Mouse (Mus musculus) CH12.LX (cell line): ENCODE data around the gene Fasn. TPM values are rescaled to one million over a fixed set of nuclear protein-coding genes. Genes with fewer than 3 reads are reported as not detected.

Experiments
- DNase-seq: peaks from one replicate; pipeline ENCODE4 v3.0.0-alpha.2; 2013; ENCODE audit errors: extremely low read depth
- H3K27ac ChIP-seq: 2 replicates; pipeline ENCODE4 v1.5.1; 2012; ENCODE audit warnings: low read depth, mild to moderate bottlenecking, control low read depth, moderate library complexity; ENCODE audit not compliant: insufficient read depth
- H3K27me3 ChIP-seq: replicated peaks from 2 replicates; pipeline ENCODE3; 2012; ENCODE audit warnings: inconsistent platforms
- H3K36me3 ChIP-seq, 2 experiments: replicated peaks in 1 of 2; 2 replicates each; pipeline versions ENCODE3 to v1.6.1; 2012; ENCODE audit warnings: inconsistent platforms in 1 of 2, low read length in 1 of 2, mild to moderate bottlenecking in 1 of 2, mixed read lengths in 1 of 2, moderate library complexity in 1 of 2; ENCODE audit not compliant: control insufficient read depth in 1 of 2, insufficient read depth in 1 of 2
- H3K4me1 ChIP-seq, 2 experiments: 2 replicates each; pipeline ENCODE4 v1.6.1; 2012; ENCODE audit warnings: inconsistent platforms in 1 of 2, moderate library complexity in 1 of 2; ENCODE audit not compliant: insufficient read depth in 2 of 2, control insufficient read depth in 1 of 2
- H3K4me2 ChIP-seq: 2 replicates; pipeline ENCODE4 v1.6.1; 2012; ENCODE audit warnings: low read depth, mild to moderate bottlenecking, control low read depth; ENCODE audit not compliant: poor library complexity, insufficient read depth, severe bottlenecking
- H3K4me3 ChIP-seq, 3 experiments: fragments of 150-350 bp in 1 of 3; sonication (generic) in 1 of 3; replicated peaks in 1 of 3; 2 replicates each; pipeline versions ENCODE3 to v1.5.1; 2011 to 2012; ENCODE audit warnings: low read depth in 2 of 3, low read length in 2 of 3, mild to moderate bottlenecking in 2 of 3, moderate library complexity in 2 of 3, control low read depth in 1 of 3, improper control_type of control experiment in 1 of 3, inconsistent platforms in 1 of 3, mixed read lengths in 1 of 3; ENCODE audit not compliant: poor library complexity in 1 of 3
- H3K79me2 ChIP-seq: replicated peaks from 2 replicates; pipeline ENCODE4 v1.6.1; 2012; ENCODE audit warnings: mild to moderate bottlenecking, moderate library complexity; ENCODE audit not compliant: control insufficient read depth, poor library complexity, insufficient read depth, severe bottlenecking; ENCODE audit errors: extremely low read depth
- H3K9ac ChIP-seq: 2 replicates; pipeline ENCODE4 v1.6.1; 2012; ENCODE audit warnings: low read depth, mild to moderate bottlenecking, control low read depth, moderate library complexity; ENCODE audit not compliant: insufficient read depth
- H3K9me3 ChIP-seq: replicated peaks from 2 replicates; pipeline ENCODE3; 2012; ENCODE audit warnings: low read length, inconsistent platforms, mixed read lengths
- BHLHE40 ChIP-seq: IDR thresholded peaks from 2 replicates; pipeline ENCODE4 v1.6.1; 2011; ENCODE audit warnings: mild to moderate bottlenecking, low read depth, low read length, improper control_type of control experiment
- CHD1 ChIP-seq: IDR thresholded peaks from 2 replicates; pipeline ENCODE4 v1.6.1; 2012; ENCODE audit warnings: low read depth, low read length, improper control_type of control experiment, inconsistent platforms
- CHD2 ChIP-seq: IDR thresholded peaks from 2 replicates; pipeline ENCODE4 v1.6.1; 2011; ENCODE audit warnings: low read length, improper control_type of control experiment
- E2F4 ChIP-seq: IDR thresholded peaks from 2 replicates; pipeline ENCODE4 v1.6.1; 2011; ENCODE audit warnings: low read depth, low read length, improper control_type of control experiment; ENCODE audit not compliant: insufficient replicate concordance
- ELF1 ChIP-seq: IDR thresholded peaks from 2 replicates; pipeline ENCODE4 v1.6.1; 2014; ENCODE audit warnings: low read depth, mild to moderate bottlenecking, inconsistent platforms, low read length, improper control_type of control experiment
- ETS1 ChIP-seq: conservative IDR thresholded peaks from 2 replicates; pipeline ENCODE4 v1.6.1; 2012; ENCODE audit warnings: low read depth, mild to moderate bottlenecking, inconsistent platforms, low read length, improper control_type of control experiment, moderate library complexity
- GABPA ChIP-seq: IDR thresholded peaks from 2 replicates; pipeline ENCODE4 v1.6.1; 2012; ENCODE audit warnings: low read depth, low read length, improper control_type of control experiment, inconsistent platforms; ENCODE audit not compliant: insufficient replicate concordance
- IRF4 ChIP-seq: IDR thresholded peaks from 2 replicates; pipeline ENCODE4 v1.6.1; 2014; ENCODE audit warnings: low read depth, mild to moderate bottlenecking, inconsistent platforms, low read length, improper control_type of control experiment
- JUN ChIP-seq: IDR thresholded peaks from 2 replicates; pipeline ENCODE4 v1.6.1; 2011; ENCODE audit warnings: low read depth, mild to moderate bottlenecking, low read length, improper control_type of control experiment, moderate library complexity; ENCODE audit not compliant: insufficient read depth
- JUND ChIP-seq: conservative IDR thresholded peaks from 2 replicates; pipeline ENCODE4 v1.6.1; 2011; ENCODE audit warnings: low read depth, low read length, improper control_type of control experiment
- KAT2A ChIP-seq: IDR thresholded peaks from 2 replicates; pipeline ENCODE4 v1.6.1; 2012; ENCODE audit warnings: low read length, improper control_type of control experiment, inconsistent platforms; ENCODE audit not compliant: insufficient replicate concordance
- MAX ChIP-seq: IDR thresholded peaks from 2 replicates; pipeline ENCODE4 v1.6.1; 2011; ENCODE audit warnings: low read length, improper control_type of control experiment
- MXI1 ChIP-seq: IDR thresholded peaks from 2 replicates; pipeline ENCODE4 v1.6.1; 2011; ENCODE audit warnings: mild to moderate bottlenecking, low read depth, low read length, improper control_type of control experiment
- MYC ChIP-seq: IDR thresholded peaks from 2 replicates; pipeline ENCODE4 v1.6.1; 2011; ENCODE audit warnings: low read depth, mild to moderate bottlenecking, improper control_type of control experiment, low read length
- NELFE ChIP-seq: IDR thresholded peaks from 2 replicates; pipeline ENCODE4 v1.6.1; 2011; ENCODE audit warnings: low read depth, low read length, improper control_type of control experiment
- NRF1 ChIP-seq: IDR thresholded peaks from 2 replicates; pipeline ENCODE4 v1.6.1; 2014; ENCODE audit warnings: low read depth, mild to moderate bottlenecking, inconsistent platforms, low read length, improper control_type of control experiment, moderate library complexity
- PAX5 ChIP-seq: IDR thresholded peaks from 2 replicates; pipeline ENCODE4 v1.6.1; 2012; ENCODE audit warnings: low read length, inconsistent platforms, mixed read lengths
- POLR2A ChIP-seq: IDR thresholded peaks from 2 replicates; pipeline ENCODE4 v1.6.1; 2011; ENCODE audit warnings: low read depth, mild to moderate bottlenecking, improper control_type of control experiment, low read length
- POLR2AphosphoS2 ChIP-seq: IDR thresholded peaks from 2 replicates; pipeline ENCODE4 v1.6.1; 2011; ENCODE audit warnings: low read depth, low read length, improper control_type of control experiment
- RAD21 ChIP-seq: IDR thresholded peaks from 2 replicates; pipeline ENCODE4 v1.6.1; 2011; ENCODE audit warnings: low read depth, mild to moderate bottlenecking, low read length, improper control_type of control experiment, moderate library complexity
- SIN3A ChIP-seq: IDR thresholded peaks from 2 replicates; pipeline ENCODE4 v1.6.1; 2012; ENCODE audit warnings: low read length, improper control_type of control experiment, inconsistent platforms
- SMC3 ChIP-seq: IDR thresholded peaks from 2 replicates; pipeline ENCODE4 v1.6.1; 2011; ENCODE audit warnings: low read depth, low read length, improper control_type of control experiment
- TBP ChIP-seq: conservative IDR thresholded peaks from 2 replicates; pipeline ENCODE4 v1.6.1; 2011; ENCODE audit warnings: low read depth, low read length, improper control_type of control experiment
- TCF12 ChIP-seq: IDR thresholded peaks from 2 replicates; pipeline ENCODE4 v1.6.1; 2014; ENCODE audit warnings: low read depth, mild to moderate bottlenecking, inconsistent platforms, low read length, improper control_type of control experiment
- UBTF ChIP-seq: IDR thresholded peaks from 2 replicates; pipeline ENCODE4 v1.6.1; 2012; ENCODE audit warnings: low read depth, mild to moderate bottlenecking, inconsistent platforms, low read length, improper control_type of control experiment, moderate library complexity
- USF1 ChIP-seq: IDR thresholded peaks from 2 replicates; pipeline ENCODE4 v1.6.1; 2014; ENCODE audit warnings: low read depth, mild to moderate bottlenecking, inconsistent platforms, low read length, improper control_type of control experiment
- USF2 ChIP-seq: conservative IDR thresholded peaks from 2 replicates; pipeline ENCODE4 v1.6.1; 2011; ENCODE audit warnings: low read depth, low read length, improper control_type of control experiment
- ZC3H11A ChIP-seq: IDR thresholded peaks from 2 replicates; pipeline ENCODE4 v1.6.1; 2012; ENCODE audit warnings: low read depth, mild to moderate bottlenecking, inconsistent platforms, low read length, improper control_type of control experiment
- ZKSCAN1 ChIP-seq: IDR thresholded peaks from 2 replicates; pipeline ENCODE4 v1.6.1; 2012; ENCODE audit warnings: low read depth, inconsistent platforms, low read length, improper control_type of control experiment, borderline replicate concordance
- ZNF384 ChIP-seq: IDR thresholded peaks from 2 replicates; pipeline ENCODE4 v1.6.1; 2012; ENCODE audit warnings: low read depth, low read length, improper control_type of control experiment, inconsistent platforms
- dilution Hi-C: fragments of 300-500 bp; cut with MboI; formaldehyde crosslinking; loops from 2 replicates; pipeline ENCODE4 v1.14.3; 2020; ENCODE audit warnings: low sequenced_read_pairs; ENCODE audit not compliant: extremely low pct_unique_long_range_greater_than_20kb, extremely low pct_ligation_motif_present
- in situ Hi-C: fragments of 300-500 bp; cut with MboI; formaldehyde crosslinking; loops from 3 replicates; pipeline ENCODE4 v1.14.3; 2019; ENCODE audit warnings: low sequenced_read_pairs, low pct_ligation_motif_present, low pct_unique_long_range_greater_than_20kb, mixed read lengths
- polyA plus RNA-seq: library from polyadenylated mRNA; unstranded; fragments of >175 nt; gene quantifications from 2 replicates; pipeline ENCODE4 v1.2.1, GENCODE M21; 2012; ENCODE audit warnings: low read depth; ENCODE audit not compliant: insufficient read length
- total RNA-seq, 2 experiments: library from RNA; depleted of rRNA; stranded (reverse); fragments of 300-350 nt in 1 of 2; fragments of >200 nt in 1 of 2; gene quantifications; 2 replicates each; pipeline ENCODE4 v1.2.3; 2012 to 2014

The Fasn gene
- total and polyA plus RNA-seq, 3 experiments = 116 to 300 (median 186) TPM

- no peak overlapping the region for H3K9ac ChIP-seq
- no peak overlapping the region for H3K4me3 ChIP-seq
- no peak overlapping the region for H3K27ac ChIP-seq
- no peak overlapping the region for H3K4me2 ChIP-seq
- no peak for TF ChIP-seq BHLHE40
- no peak for TF ChIP-seq JUN
- TF ChIP-seq TCF12 = no peak
- no peak for TF ChIP-seq PAX5
- TF ChIP-seq NELFE = no peak
- TF ChIP-seq ETS1 = no peak
- no peak for TF ChIP-seq NRF1
- TF ChIP-seq ZKSCAN1 = no peak
- no peak for TF ChIP-seq KAT2A
- no peak for TF ChIP-seq UBTF
- TF ChIP-seq ZC3H11A = no peak
- no peak for TF ChIP-seq ZNF384
- no peak for TF ChIP-seq USF1
- no peak for TF ChIP-seq ELF1
- TF ChIP-seq POLR2A = no peak
- TF ChIP-seq SIN3A = no peak
- H3K79me2 ChIP-seq = no peaks in the 10 kb centered on the region
- H3K36me3 ChIP-seq = peaks cover 11 to 22% of the 10 kb centered on the region in 2 experiments
- DNase-seq = no peak
- peaks cover 0 to 9% of the 10 kb centered on the region in 2 experiments; a peak in 2 of 4 replicates for H3K4me1 ChIP-seq
- in situ Hi-C loops (no loop called here), dilution Hi-C loops (no loop called here)
- H3K27me3 ChIP-seq = no peaks in the 10 kb centered on the region
- no peaks in the 10 kb centered on the region for H3K9me3 ChIP-seq
Measured at GRCm38 (mm10) chr11:120777123-120777522, 47.2 kb downstream of the Fasn start.

GRCm38 (mm10) chr11:120775774-120776469, 48.4 kb downstream of the Fasn start:
- H3K4me2 ChIP-seq = no peak overlapping the region; the same call in 1 of the 2 replicates
- no peak overlapping the region for H3K27ac ChIP-seq
- peaks cover 0 to 9% of the 10 kb centered on the region in 2 experiments; a peak in 2 of 4 replicates for H3K4me1 ChIP-seq
- DNase-seq = peak; percentile 98
- H3K9ac ChIP-seq = 0 out of 2 replicates have a peak overlapping the region, but pooled peaks have one; percentile 8
- in situ Hi-C loops (no loop called here), dilution Hi-C loops (no loop called here)
- H3K9me3 ChIP-seq = no peaks in the 10 kb centered on the region
- no peaks in the 10 kb centered on the region for H3K79me2 ChIP-seq
- no peak overlapping the region for H3K4me3 ChIP-seq
- H3K36me3 ChIP-seq = peaks cover 6 to 14% of the 10 kb centered on the region in 2 experiments
- no peaks in the 10 kb centered on the region for H3K27me3 ChIP-seq
- TF ChIP-seq CHD1 (no peak), E2F4 (no peak), CHD2 (no peak), IRF4 (peak; percentile 84), GABPA (no peak), ELF1 (peak; percentile 82), MXI1 (peak; percentile 74; the same call in 1 of the 2 replicates), SMC3 (peak; percentile 100), RAD21 (no peak; the same call in none of the 2 replicates), SIN3A (peak; percentile 84; the same call in 1 of the 2 replicates), JUN (no peak), UBTF (no peak), ZC3H11A (peak; percentile 97), POLR2A (peak; percentile 37), ZKSCAN1 (no peak), TBP (no peak), BHLHE40 (peak; percentile 58), NELFE (peak; percentile 97; the same call in 1 of the 2 replicates), KAT2A (no peak), USF1 (no peak), MYC (peak; percentile 100), JUND (no peak), TCF12 (peak; percentile 77), POLR2AphosphoS2 (no peak), ETS1 (no peak; the same call in 1 of the 2 replicates), USF2 (no peak), MAX (peak; percentile 99)
